Mouse (Mus musculus): ENCODE results near the gene Pkd1l1.

GRCm38 (mm10) chr11:8792146-8792545 is 180.9 kb downstream of the Pkd1l1 start:
- TF ChIP-seq TAL1 (IDR thresholded peaks at IDR 0.05; ENCODE audit: low read length) (no peak), GATA1 (IDR thresholded peaks at IDR 0.05; ENCODE audit: low read length) (no peak)
